Mouse (Mus musculus) heart, embryonic 16.5 days (tissue): Measurements from ENCODE around the gene Tmem82. TPM values are rescaled to one million over a fixed set of nuclear protein-coding genes. Genes with fewer than 3 reads are reported as not detected.

Experiments used
- ATAC-seq: fragments of 200-750 bp; cut with Nextera tagmentation; replicated peaks from 2 replicates; pipeline ENCODE4 v1.8.0; 2017; ENCODE audit warnings: moderate number of reproducible peaks; ENCODE audit not compliant: insufficient read depth, low FRiP score; ENCODE audit errors: extremely low read depth
- H3K27ac ChIP-seq: fragments of 300-500 bp; sonication (generic); 2 replicates; pipeline ENCODE4 v1.5.1; 2014; ENCODE audit warnings: mild to moderate bottlenecking, low read length, control low read depth, moderate library complexity
- H3K27me3 ChIP-seq: fragments of 300-500 bp; sonication (generic); 2 replicates; pipeline ENCODE4 v1.6.1; 2014; ENCODE audit warnings: low read length, mixed read lengths; ENCODE audit not compliant: control insufficient read depth, insufficient read depth
- H3K36me3 ChIP-seq: fragments of 300-500 bp; sonication (generic); 2 replicates; pipeline ENCODE4 v1.6.1; 2014; ENCODE audit not compliant: control insufficient read depth, insufficient read depth
- H3K4me1 ChIP-seq: fragments of 300-500 bp; sonication (generic); 2 replicates; pipeline ENCODE4 v1.6.1; 2014; ENCODE audit warnings: low read length, mixed read lengths; ENCODE audit not compliant: control insufficient read depth, insufficient read depth
- H3K4me2 ChIP-seq: fragments of 300-500 bp; sonication (generic); 2 replicates; pipeline ENCODE4 v1.6.1; 2014; ENCODE audit warnings: low read depth, mild to moderate bottlenecking, control low read depth, low read length
- H3K4me3 ChIP-seq: fragments of 300-500 bp; sonication (generic); 2 replicates; pipeline ENCODE4 v1.5.1; 2014; ENCODE audit warnings: mild to moderate bottlenecking, control low read depth, low read length
- H3K9ac ChIP-seq: fragments of 300-500 bp; sonication (generic); 2 replicates; pipeline ENCODE4 v1.6.1; 2014; ENCODE audit warnings: low read length, control low read depth
- H3K9me3 ChIP-seq: fragments of 300-500 bp; sonication (generic); replicated peaks from 2 replicates; pipeline ENCODE4 v1.6.1; 2016; ENCODE audit warnings: low read length; ENCODE audit not compliant: control insufficient read depth
- WGBS: fragments of 180-500 bp; shearing (Covaris S2); extraction: QIAGEN DNeasy Blood & Tissue Kit; methylation state at CpG from one replicate; pipeline ENCODE4 v1.1.7; 2014; 5-methylcytosine and 5-hydroxymethylcytosine counted together
- polyA plus RNA-seq: library from polyadenylated mRNA; unstranded; fragments of >200 nt; fragmentation: Nextera tagmentation; extraction: Ambion mirVana; gene quantifications from 2 replicates; pipeline ENCODE4 v1.2.1, GENCODE M21; 2015

Gene Tmem82
- polyA plus RNA-seq, 1 experiment from 2014 or later = 1.1 TPM

- peak overlapping the region; percentile 85 for H3K4me2 ChIP-seq
- peaks cover 37% of the 10 kb centered on the region for H3K4me1 ChIP-seq
- H3K27ac ChIP-seq = peak overlapping the region; percentile 69
- no peaks in the 10 kb centered on the region; the same call in 1 of the 2 replicates for H3K27me3 ChIP-seq
- peak overlapping the region; percentile 75 for H3K4me3 ChIP-seq
- no peaks in the 10 kb centered on the region for H3K9me3 ChIP-seq
- 4% methylated on average over 9 of the region's 9 CpGs for WGBS
- ATAC-seq = no peak
- H3K9ac ChIP-seq = peak overlapping the region; percentile 86
- peaks cover 13% of the 10 kb centered on the region for H3K36me3 ChIP-seq
Observed at GRCm38 (mm10) chr4:141598894-141599250, 19.6 kb downstream of the Tmem82 start.

- Histone ChIP-seq H3K27ac (peak overlapping the region; percentile 69), H3K4me3 (peak overlapping the region; percentile 75), H3K36me3 (peaks cover 14% of the 10 kb centered on the region), H3K9me3 (no peaks in the 10 kb centered on the region), H3K4me2 (peak overlapping the region; percentile 85), H3K9ac (peak overlapping the region; percentile 86), H3K4me1 (peaks cover 37% of the 10 kb centered on the region), H3K27me3 (no peaks in the 10 kb centered on the region; the same call in 1 of the 2 replicates)
- ATAC-seq = peak; percentile 37; the same call in 1 of the 2 replicates
- WGBS = 2% methylated on average over 19 of the region's 19 CpGs
Observed at GRCm38 (mm10) chr4:141598199-141598893, 20.1 kb downstream of the Tmem82 start.

GRCm38 (mm10) chr4:141596700-141597328 lies 21.6 kb downstream of the Tmem82 start:
- no peak overlapping the region for H3K4me3 ChIP-seq
- H3K4me2 ChIP-seq = no peak overlapping the region
- peaks cover 25% of the 10 kb centered on the region for H3K4me1 ChIP-seq
- no peaks in the 10 kb centered on the region for H3K9me3 ChIP-seq
- no peak overlapping the region for H3K27ac ChIP-seq
- WGBS = 74% methylated on average over 8 of the region's 8 CpGs
- peak overlapping the region; percentile 41; the same call in 1 of the 2 replicates for H3K9ac ChIP-seq
- no peaks in the 10 kb centered on the region; the same call in 1 of the 2 replicates for H3K27me3 ChIP-seq
- peaks cover 21% of the 10 kb centered on the region for H3K36me3 ChIP-seq
- ATAC-seq = no peak

- WGBS = 75% methylated on average over 9 of the region's 9 CpGs
- Histone ChIP-seq H3K4me3 (no peak overlapping the region), H3K4me2 (no peak overlapping the region), H3K27me3 (no peaks in the 10 kb centered on the region; the same call in 1 of the 2 replicates), H3K9me3 (peaks cover 3% of the 10 kb centered on the region), H3K4me1 (peaks cover 17% of the 10 kb centered on the region), H3K9ac (no peak overlapping the region), H3K27ac (no peak overlapping the region), H3K36me3 (peaks cover 27% of the 10 kb centered on the region)
- ATAC-seq = no peak
Observed at GRCm38 (mm10) chr4:141595605-141596268, 22.7 kb downstream of the Tmem82 start.

GRCm38 (mm10) chr4:141595138-141595537 lies 23.3 kb downstream of the Tmem82 start:
- no peaks in the 10 kb centered on the region; the same call in 1 of the 2 replicates for H3K27me3 ChIP-seq
- 91% methylated on average over 11 of the region's 11 CpGs for WGBS
- ATAC-seq = no peak
- no peak overlapping the region for H3K27ac ChIP-seq
- H3K4me2 ChIP-seq = no peak overlapping the region
- H3K36me3 ChIP-seq = peaks cover 27% of the 10 kb centered on the region
- H3K4me1 ChIP-seq = peaks cover 11% of the 10 kb centered on the region
- H3K4me3 ChIP-seq = no peak overlapping the region
- H3K9ac ChIP-seq = no peak overlapping the region
- peaks cover 3% of the 10 kb centered on the region for H3K9me3 ChIP-seq

- Histone ChIP-seq H3K9me3 (peaks cover 3% of the 10 kb centered on the region), H3K27ac (no peak overlapping the region), H3K4me3 (no peak overlapping the region), H3K4me2 (no peak overlapping the region), H3K9ac (no peak overlapping the region), H3K4me1 (no peaks in the 10 kb centered on the region), H3K27me3 (no peaks in the 10 kb centered on the region), H3K36me3 (peaks cover 40% of the 10 kb centered on the region)
- 18% methylated on average over 3 of the region's 3 CpGs for WGBS
- no peak for ATAC-seq
Observed at GRCm38 (mm10) chr4:141591547-141591946, 26.9 kb downstream of the Tmem82 start.

- H3K4me2 ChIP-seq = no peak overlapping the region
- no peaks in the 10 kb centered on the region for H3K9me3 ChIP-seq
- H3K36me3 ChIP-seq = peaks cover 25% of the 10 kb centered on the region
- no peak overlapping the region for H3K9ac ChIP-seq
- no peaks in the 10 kb centered on the region for H3K27me3 ChIP-seq
- ATAC-seq = no peak
- no peaks in the 10 kb centered on the region for H3K4me1 ChIP-seq
- WGBS = 91% methylated on average over 8 of the region's 8 CpGs
- H3K4me3 ChIP-seq = no peak overlapping the region
- H3K27ac ChIP-seq = no peak overlapping the region
Observed at GRCm38 (mm10) chr4:141583919-141584318, 34.5 kb downstream of the Tmem82 start.

GRCm38 (mm10) chr4:141581051-141581450 lies 37.4 kb downstream of the Tmem82 start:
- Histone ChIP-seq H3K4me1 (no peaks in the 10 kb centered on the region), H3K36me3 (peaks cover 29% of the 10 kb centered on the region), H3K4me2 (no peak overlapping the region), H3K9ac (no peak overlapping the region), H3K27me3 (no peaks in the 10 kb centered on the region), H3K4me3 (no peak overlapping the region), H3K9me3 (0 out of 2 replicates have a peak, but pooled peaks cover 3% of the 10 kb centered on the region), H3K27ac (no peak overlapping the region)
- WGBS = 91% methylated on average over 13 of the region's 13 CpGs
- ATAC-seq = no peak

GRCm38 (mm10) chr4:141578833-141579232 lies 39.6 kb downstream of the Tmem82 start:
- no peak; the same call in 1 of the 2 replicates for ATAC-seq
- Histone ChIP-seq H3K4me2 (no peak overlapping the region), H3K27me3 (no peaks in the 10 kb centered on the region), H3K4me1 (peaks cover 5% of the 10 kb centered on the region), H3K36me3 (peaks cover 21% of the 10 kb centered on the region), H3K9ac (no peak overlapping the region), H3K9me3 (0 out of 2 replicates have a peak, but pooled peaks cover 3% of the 10 kb centered on the region), H3K27ac (no peak overlapping the region), H3K4me3 (no peak overlapping the region)
- 30% methylated on average over 3 of the region's 3 CpGs for WGBS
